Mouse (Mus musculus): ENCODE results near the gene Xkr7.

Gene Xkr7

DNA sequence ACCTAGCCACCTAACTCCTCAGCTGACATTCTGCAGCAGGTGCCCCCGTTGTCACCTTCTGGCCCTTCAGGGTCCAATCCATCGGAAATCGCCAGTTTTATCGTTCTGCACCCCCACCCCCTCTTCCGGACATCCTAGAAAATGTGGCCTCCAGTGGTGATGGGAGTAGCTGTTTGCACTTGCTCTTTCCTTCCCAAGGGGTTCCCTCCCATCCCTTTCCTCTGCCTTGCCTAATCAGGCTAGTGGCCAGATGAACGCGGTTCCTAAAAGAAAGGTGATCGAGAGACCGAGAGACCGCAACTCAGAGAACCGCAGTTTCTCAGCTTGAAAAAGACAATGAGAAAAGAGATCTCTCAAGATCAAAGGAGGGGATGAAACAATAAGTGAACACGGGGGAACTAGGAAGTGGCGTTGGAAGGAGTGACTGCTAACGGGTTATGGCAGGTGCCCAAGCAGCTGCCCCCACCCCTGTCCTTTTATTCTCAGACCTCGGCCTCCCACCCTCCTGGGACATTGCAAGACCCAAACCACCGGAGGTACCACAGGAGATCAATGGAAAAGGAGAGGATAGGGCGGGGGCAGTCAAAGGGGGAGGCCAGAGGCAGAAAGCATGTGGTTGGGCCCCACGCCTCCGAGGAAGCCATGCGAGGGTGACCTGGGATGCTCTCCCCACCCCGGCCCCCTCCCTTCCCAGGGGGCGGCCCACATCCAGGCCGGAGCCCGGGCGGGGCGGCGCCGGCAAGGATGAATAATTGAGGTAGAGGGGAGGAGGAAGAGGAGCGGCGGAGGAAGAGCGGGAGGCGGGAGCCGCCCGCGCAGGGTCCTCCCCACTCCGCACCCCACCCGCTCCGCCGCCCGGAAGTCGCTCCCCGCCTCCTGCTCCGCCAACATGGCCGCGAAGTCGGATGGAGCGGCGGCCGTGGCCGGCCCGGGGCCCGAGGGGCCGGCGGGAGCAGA lies at the start of gene Xkr7:
TSS of gene Xkr7 (plus strand) at position 727 of the 957 bp plus-strand sequence.
- in situ Hi-C loops (cut with MboI, MseI), result no loop called here

GRCm38 (mm10) chr2:152985582-152985981 lies 46.1 kb upstream of the Xkr7 start:
- in situ Hi-C loops (cut with MboI, MseI), result no loop called here

DNA sequence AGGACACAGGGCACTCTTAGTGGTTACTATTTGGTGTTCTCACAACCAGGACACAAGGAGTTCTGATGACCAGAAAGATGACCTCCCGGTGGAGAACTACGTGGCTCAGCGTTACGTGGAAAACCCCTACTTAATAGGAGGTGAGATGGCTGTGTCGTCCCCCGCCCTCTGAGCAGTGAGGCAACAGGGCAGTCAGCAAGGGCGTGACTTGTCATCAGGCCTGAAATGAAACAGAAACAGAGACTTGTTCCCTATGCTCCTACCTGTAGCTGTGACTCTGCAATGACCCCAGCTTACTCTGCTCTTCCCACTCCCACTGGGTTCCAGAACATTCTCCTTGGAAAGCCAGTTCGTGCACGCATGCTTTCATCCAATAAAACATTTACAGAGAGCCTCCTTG lies 40.1 kb upstream of the Xkr7 start:
- in situ Hi-C loops (cut with MboI, MseI), result no loop called here

GRCm38 (mm10) chr2:152997046-152997445 lies 34.6 kb upstream of the Xkr7 start:
- in situ Hi-C loops (cut with MboI, MseI), result no loop called here

GRCm38 (mm10) chr2:153002492-153003248 lies 29.0 kb upstream of the Xkr7 start:
- in situ Hi-C loops (cut with MboI, MseI), result no loop called here

- in situ Hi-C loops (cut with MboI, MseI), result no loop called here
Observed at GRCm38 (mm10) chr2:153003681-153004338, 27.8 kb upstream of the Xkr7 start.

DNA sequence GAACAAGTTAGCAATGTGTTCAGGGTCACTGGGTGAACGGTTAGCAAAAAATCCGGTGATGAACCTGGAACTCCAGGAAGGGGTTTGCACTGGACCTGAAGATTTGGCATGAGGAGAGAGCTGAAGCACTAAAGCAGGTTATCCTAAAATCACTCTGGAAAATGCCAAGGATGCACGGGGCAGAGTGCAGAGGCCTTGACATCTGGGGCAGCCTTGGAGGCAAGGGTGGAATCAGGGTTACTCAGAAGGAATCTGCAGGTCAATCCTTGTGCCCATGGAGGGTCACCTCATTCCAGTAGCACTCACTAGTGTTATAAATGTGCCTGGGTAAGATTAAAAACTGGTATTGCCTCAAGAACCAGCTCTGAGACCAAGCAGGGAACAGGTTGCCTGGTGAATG lies 25.7 kb upstream of the Xkr7 start:
- in situ Hi-C loops (cut with MboI, MseI), result no loop called here

DNA sequence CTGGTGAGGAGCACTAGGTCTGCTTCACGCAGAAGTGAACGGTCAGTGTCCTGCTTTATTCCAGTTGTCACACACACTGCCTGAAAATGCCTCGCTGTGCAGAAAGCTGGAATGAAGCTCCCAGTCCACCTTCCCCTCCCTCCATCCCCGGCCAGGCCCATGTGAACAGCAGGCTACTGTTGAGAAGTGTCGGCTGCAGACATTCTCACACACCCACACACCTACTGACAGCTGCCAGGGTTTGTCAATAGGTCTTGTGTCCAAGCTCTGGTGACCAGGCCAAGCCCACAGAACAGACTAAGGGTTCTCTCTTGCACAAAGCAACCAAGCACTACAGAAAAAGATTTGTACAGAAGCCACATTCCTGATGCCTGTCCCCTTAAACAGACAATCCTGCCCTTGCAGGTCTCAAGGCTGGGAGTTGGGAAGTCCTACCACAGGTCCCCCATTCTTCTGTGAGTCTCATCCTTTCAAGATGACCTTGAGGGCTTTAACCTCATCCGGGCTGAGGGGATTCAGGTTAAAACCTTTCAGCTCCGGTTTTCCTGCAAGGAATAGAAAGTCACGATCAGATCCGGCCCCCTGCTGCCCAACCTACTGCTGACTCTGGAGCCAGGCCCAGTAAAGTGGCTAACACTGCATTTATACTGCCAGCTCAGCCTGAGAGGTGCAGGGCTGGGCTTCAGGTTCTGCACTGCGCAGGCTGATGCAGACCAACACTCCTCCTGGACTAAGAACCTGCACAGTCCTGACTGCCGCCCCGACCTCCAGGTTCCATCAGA lies 22.3 kb upstream of the Xkr7 start:
- in situ Hi-C loops (cut with MboI, MseI), result no loop called here

DNA sequence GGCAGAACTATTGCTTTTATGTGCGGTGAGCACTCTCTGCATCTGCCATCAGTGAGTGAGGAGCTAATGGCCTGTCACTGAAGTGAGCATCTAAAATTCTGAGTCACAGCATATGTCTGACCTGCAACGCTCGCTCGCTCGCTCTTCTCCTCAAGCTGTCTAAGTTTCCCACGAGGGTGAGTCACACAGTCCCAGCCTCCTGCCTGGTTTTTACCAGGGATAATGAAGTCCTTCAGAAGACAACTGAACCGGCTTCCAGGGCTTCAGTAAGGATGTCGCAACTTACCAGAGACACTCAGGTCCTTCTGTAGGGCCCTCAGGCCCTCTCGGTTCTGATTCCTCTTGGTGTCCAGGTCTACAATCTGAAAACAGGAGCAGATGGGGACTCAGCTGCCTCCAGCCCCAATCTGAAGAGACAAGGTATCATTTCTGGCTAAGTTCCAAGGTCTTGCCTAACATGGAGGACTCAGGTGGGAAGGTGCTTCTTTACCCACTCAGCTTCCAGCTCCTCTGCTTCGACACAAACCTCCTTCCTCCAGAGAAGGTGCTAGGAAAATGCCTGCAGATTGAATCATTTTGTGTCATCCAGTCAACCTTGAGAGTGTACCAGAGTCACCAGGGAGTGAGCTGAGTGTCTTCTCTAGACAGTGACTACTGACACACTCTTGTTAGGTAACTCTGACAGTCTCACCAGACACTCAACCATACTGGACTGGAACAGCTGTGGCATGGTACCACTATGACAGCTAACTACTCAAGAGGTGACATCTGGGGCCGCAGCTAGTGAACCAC lies 17.7 kb upstream of the Xkr7 start:
- in situ Hi-C loops (cut with MboI, MseI), result no loop called here

GRCm38 (mm10) chr2:153014758-153015593 lies 16.7 kb upstream of the Xkr7 start, which contains the start of gene Pdrg1:
Gene Pdrg1 (minus strand): TSS chr2:153015427.
- in situ Hi-C loops (cut with MboI, MseI), result loop anchor here in 1 of 2 experiments (5.0 kb wide), 1 partner anchor 103 kb away; the partner anchor contains the start of gene Mylk2

DNA sequence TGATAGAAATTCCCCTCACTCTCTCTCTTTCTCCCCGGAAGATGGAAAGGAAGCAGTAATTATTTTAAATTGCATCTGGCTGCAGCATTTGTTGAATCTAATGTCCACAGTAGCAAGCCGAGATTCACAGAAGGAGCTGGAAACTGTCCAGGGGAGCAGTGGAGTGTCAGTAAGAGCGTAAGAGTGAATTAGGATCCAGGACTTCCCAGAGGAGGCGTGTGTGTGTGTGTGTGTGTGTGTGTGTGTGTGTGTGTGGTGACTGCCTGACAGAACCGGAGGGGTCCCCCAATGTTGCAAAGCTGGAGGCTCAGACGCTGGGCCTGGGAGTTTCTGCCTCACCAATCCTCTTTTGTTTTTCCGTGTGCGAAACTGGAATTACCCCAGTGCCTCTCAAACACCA lies 15.8 kb upstream of the Xkr7 start:
- in situ Hi-C loops (cut with MboI, MseI), result loop anchor here in 1 of 2 experiments (5.0 kb wide), 1 partner anchor 104 kb away; the partner anchor contains the start of gene Mylk2

GRCm38 (mm10) chr2:153016786-153017185 lies 14.9 kb upstream of the Xkr7 start:
- in situ Hi-C loops (cut with MboI, MseI), result loop anchor here in 1 of 2 experiments (5.0 kb wide), 1 partner anchor 104 kb away; the partner anchor contains the start of gene Mylk2

DNA sequence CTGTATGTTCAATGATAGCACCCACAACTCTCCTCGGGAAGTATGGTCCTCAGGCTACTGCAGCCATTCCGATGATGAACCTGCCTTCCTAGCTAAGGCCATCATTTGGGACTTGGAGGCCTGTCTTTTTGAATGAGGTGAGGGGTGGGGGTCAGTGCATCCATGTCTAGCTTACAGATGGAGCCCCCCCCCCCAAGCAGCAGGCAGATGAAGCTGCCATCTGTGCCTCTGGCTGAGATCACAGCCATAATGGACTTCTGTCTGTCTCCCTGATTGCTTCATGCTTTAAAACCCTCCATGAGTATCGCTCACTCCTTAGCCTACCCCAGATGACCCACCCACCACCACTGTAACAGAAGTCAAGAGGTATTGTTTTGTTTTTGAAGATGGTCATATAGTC lies 12.3 kb upstream of the Xkr7 start:
- in situ Hi-C loops (cut with MboI, MseI), result loop anchor here in 1 of 2 experiments (5.0 kb wide), 1 partner anchor 107 kb away; the partner anchor contains the start of gene Mylk2

- in situ Hi-C loops (cut with MboI, MseI), result loop anchor here in 1 of 2 experiments (5.0 kb wide), 1 partner anchor 104 kb away; no protein-coding TSS in a partner anchor
Observed at GRCm38 (mm10) chr2:153021163-153021562, 10.5 kb upstream of the Xkr7 start.

DNA sequence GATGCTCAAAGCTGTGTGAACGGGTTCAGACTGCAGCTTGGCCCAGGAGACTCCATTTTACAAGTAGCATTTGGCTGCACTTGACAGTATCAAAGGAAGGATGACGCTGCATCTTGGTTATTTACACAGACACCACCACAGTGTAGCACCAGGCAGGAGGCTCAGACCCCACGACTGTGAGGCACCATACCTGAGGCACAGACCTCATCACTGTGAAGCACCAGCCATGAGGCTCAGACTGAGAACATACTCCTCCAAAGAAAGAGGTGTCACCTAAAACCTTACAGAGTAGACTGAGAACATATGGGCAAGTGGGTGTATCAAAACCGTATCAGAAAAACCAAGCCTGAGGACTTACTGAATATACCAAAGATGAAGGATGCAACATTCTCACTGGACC lies 8.8 kb upstream of the Xkr7 start:
- in situ Hi-C loops (cut with MboI, MseI), result loop anchor here in 1 of 2 experiments (5.0 kb wide), 1 partner anchor 106 kb away; no protein-coding TSS in a partner anchor

GRCm38 (mm10) chr2:153026052-153026451 lies 5.6 kb upstream of the Xkr7 start:
- in situ Hi-C loops (cut with MboI, MseI), result no loop called here

DNA sequence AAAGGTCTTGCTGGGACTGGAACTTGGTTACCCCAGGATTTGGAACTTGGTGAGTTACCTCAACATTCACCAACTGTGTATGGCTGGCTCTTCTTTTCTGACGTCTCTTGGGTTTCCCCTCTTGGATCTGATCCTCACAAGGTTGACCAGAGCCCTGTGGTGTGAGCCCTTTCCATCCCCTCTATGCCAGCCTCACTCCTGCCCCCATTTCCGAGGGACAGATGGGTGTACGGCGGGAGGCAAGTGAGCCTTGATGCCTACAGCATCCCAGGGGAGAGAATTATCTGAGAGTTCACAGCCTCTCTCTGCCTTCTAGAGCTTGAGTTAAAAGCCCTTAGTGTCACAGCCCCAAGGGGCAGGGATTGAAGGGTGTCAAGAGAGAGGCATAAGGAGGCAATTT lies 4.2 kb upstream of the Xkr7 start:
- in situ Hi-C loops (cut with MboI, MseI), result no loop called here

DNA sequence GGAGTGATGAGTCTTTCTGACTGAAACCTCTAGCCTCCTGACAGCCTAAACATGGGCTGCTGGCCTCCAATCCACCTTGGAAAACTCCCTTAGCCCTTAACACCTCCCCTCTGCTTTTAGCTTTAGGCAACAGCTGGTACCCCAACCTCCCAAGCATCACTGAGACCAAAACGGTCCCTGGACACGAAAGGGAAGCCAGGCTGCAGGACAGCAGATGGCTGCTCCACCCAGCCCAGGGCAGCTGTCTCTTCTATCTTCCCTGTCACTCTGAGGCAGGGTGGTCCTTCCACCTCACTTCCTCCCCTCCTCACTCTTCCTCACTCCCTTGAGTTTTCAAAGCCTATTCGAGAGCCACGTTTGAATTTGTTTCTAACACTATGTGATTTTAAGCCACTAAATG lies 1.2 kb upstream of the Xkr7 start:
- in situ Hi-C loops (cut with MboI, MseI), result no loop called here
